Mouse (Mus musculus) hindbrain, postnatal 0 days (tissue): ENCODE measurements around the gene Aco1. TPM values are rescaled to one million over a fixed set of nuclear protein-coding genes. Genes with fewer than 3 reads are reported as not detected.

Source experiments
- ATAC-seq: fragments of 200-750 bp; cut with Nextera tagmentation; 2 replicates; pipeline ENCODE4 v1.8.0; 2017; ENCODE audit warnings: mild to moderate bottlenecking, moderate TSS enrichment, moderate library complexity
- DNase-seq: peaks from one replicate; pipeline ENCODE4 v3.0.0-alpha.2; 2015; ENCODE audit warnings: low spot score
- H3K27ac ChIP-seq: fragments of 300-500 bp; sonication (generic); 2 replicates; pipeline ENCODE4 v1.5.1; 2014; ENCODE audit warnings: mild to moderate bottlenecking
- H3K27me3 ChIP-seq: fragments of 300-500 bp; sonication (generic); 2 replicates; pipeline ENCODE4 v1.6.1; 2014; ENCODE audit warnings: low read length, mixed read lengths; ENCODE audit not compliant: insufficient read depth
- H3K36me3 ChIP-seq: fragments of 300-500 bp; sonication (generic); 2 replicates; pipeline ENCODE4 v1.6.1; 2014; ENCODE audit warnings: low read length, mixed read lengths; ENCODE audit not compliant: insufficient read depth
- H3K4me1 ChIP-seq: fragments of 300-500 bp; sonication (generic); 2 replicates; pipeline ENCODE4 v1.6.1; 2014; ENCODE audit warnings: antibody characterized with exemption, low read length, mixed read lengths; ENCODE audit not compliant: insufficient read depth
- H3K4me2 ChIP-seq: fragments of 300-500 bp; sonication (generic); 2 replicates; pipeline ENCODE4 v1.6.1; 2014; ENCODE audit warnings: low read depth, mild to moderate bottlenecking, low read length, moderate library complexity, mixed read lengths
- H3K4me3 ChIP-seq: fragments of 300-500 bp; sonication (generic); 2 replicates; pipeline ENCODE4 v1.5.1; 2014; ENCODE audit warnings: low read length
- H3K9ac ChIP-seq: fragments of 300-500 bp; sonication (generic); replicated peaks from 2 replicates; pipeline ENCODE4 v1.6.1; 2014; ENCODE audit warnings: mild to moderate bottlenecking, low read length, moderate library complexity, mixed read lengths
- H3K9me3 ChIP-seq: fragments of 300-500 bp; sonication (generic); 2 replicates; pipeline ENCODE4 v1.6.1; 2016; ENCODE audit warnings: low read length, mixed read lengths
- CTCF ChIP-seq: IDR thresholded peaks from 2 replicates; pipeline ENCODE4 v1.5.1; 2016; ENCODE audit warnings: antibody characterized with exemption, control low read depth, low read depth
- WGBS: fragments of 180-500 bp; shearing (Covaris S2); extraction: QIAGEN DNeasy Blood & Tissue Kit; methylation state at CpG from one replicate; pipeline ENCODE4 v1.1.7; 2014; 5-methylcytosine and 5-hydroxymethylcytosine counted together
- polyA plus RNA-seq: library from polyadenylated mRNA; unstranded; fragments of >200 nt; fragmentation: Nextera tagmentation; extraction: Ambion mirVana; gene quantifications from 2 replicates; pipeline ENCODE4 v1.2.1, GENCODE M21; 2015
- total RNA-seq: library from RNA; depleted of rRNA; stranded (reverse); fragments of >200 nt; gene quantifications from 2 replicates; pipeline ENCODE4 v1.2.3, GENCODE M21; 2014

Aco1 gene
- total and polyA plus RNA-seq, 2 experiments from 2014 or later, result 38.3 to 57.0 TPM

DNA sequence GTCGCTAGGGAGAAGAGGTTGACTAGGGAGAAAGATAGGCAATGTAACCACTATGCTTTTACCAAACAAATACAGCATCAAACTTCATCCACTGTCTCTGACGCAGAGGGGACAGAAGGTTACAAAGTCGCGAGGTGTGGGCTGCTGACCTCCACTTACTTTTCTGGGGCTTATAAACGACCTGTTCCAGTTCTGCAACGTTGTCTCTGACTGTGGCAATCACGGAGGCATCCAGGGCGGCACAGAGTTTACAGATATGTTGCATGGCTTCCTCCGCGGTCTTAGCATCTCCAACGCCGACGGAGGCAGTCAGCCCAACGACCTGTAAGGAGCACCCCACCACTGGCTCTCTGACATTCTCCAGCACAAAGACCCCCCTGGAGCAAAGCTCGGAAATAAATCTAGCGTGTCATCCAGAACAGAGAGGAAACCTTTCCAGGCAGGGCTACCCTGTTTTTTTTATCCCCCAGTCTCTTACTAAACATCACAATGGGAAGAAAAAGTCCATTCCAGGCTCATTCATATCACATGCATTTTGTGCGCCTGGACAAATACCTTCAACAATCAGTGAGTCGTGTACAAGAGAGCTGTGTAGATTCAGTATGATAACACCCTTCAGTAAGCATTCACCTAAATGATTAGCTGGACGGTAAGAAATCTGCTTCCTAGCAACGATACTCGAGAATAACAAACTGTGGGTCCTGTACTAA, 79.2 kb downstream of the Aco1 start:
- WGBS, result 34% methylated on average over 21 of the region's 21 CpGs
- H3K4me2 ChIP-seq, result 0 out of 2 replicates have a peak overlapping the region, but pooled peaks have one; percentile 5
- TF ChIP-seq CTCF, result no peak

DNA sequence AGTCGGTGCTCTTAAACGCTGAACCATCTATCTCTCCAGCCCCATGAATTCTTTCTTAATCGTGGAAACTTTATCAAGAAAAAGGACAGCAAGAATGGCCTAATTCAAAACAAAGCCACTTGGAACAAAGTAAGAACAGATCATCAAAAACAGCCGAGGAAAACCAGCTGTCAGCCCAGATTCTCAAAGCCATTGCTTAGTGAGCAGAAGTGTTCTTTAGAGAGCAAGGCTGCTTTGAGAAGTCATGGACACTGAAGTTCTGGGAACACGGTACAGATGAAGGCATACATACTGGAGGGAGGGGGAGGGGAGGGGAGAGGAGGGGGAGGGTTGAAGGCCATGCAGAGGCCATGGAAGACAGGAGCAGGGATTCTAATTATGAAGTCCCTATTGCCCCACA, 83.2 kb downstream of the Aco1 start:
- no peak overlapping the region for H3K4me3 ChIP-seq
- no peaks in the 10 kb centered on the region for H3K4me1 ChIP-seq
- 76% methylated on average over 5 of the region's 5 CpGs for WGBS
- H3K36me3 ChIP-seq, result no peaks in the 10 kb centered on the region
- no peaks in the 10 kb centered on the region for H3K27me3 ChIP-seq
- no peak for ATAC-seq
- no peak overlapping the region for H3K27ac ChIP-seq
- DNase-seq, result no peak
- no peak overlapping the region for H3K9ac ChIP-seq
- H3K4me2 ChIP-seq, result no peak overlapping the region
- no peaks in the 10 kb centered on the region for H3K9me3 ChIP-seq
- TF ChIP-seq CTCF, result no peak

More for the DNA sequence above, 79.2 kb downstream of the Aco1 start:
- Histone ChIP-seq H3K36me3 (no peaks in the 10 kb centered on the region), H3K27ac (no peak overlapping the region), H3K9me3 (no peaks in the 10 kb centered on the region), H3K4me1 (no peaks in the 10 kb centered on the region), H3K27me3 (no peaks in the 10 kb centered on the region), H3K4me3 (no peak overlapping the region), H3K9ac (no peak overlapping the region)
- ATAC-seq (no peak), DNase-seq (no peak)

DNA sequence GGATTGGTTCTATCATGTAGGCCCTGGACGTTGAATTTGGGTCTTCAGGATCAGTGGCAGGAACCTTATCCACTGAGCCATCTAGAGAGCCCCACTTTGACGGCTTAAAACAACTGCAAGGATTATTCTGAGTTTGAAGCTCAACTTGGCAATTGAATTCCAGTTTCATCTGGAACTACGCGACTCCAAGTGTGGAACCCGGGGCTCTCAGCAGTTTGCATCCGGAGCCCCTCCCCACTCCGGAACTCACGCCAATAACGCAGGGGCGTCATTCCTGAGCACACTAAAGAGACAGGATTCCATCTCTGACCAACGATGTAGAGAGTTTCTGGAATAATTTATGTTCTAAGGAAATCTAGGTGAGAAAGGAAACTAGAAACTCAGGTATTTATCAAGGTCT, 84.2 kb downstream of the Aco1 start:
- H3K36me3 ChIP-seq, result no peaks in the 10 kb centered on the region
- H3K27me3 ChIP-seq, result no peaks in the 10 kb centered on the region
- no peak overlapping the region for H3K9ac ChIP-seq
- H3K4me3 ChIP-seq, result no peak overlapping the region
- WGBS, result 90% methylated on average over 11 of the region's 11 CpGs
- ATAC-seq (no peak), DNase-seq (no peak)
- no peaks in the 10 kb centered on the region for H3K4me1 ChIP-seq
- TF ChIP-seq CTCF, result no peak
- no peak overlapping the region for H3K27ac ChIP-seq
- no peaks in the 10 kb centered on the region for H3K9me3 ChIP-seq
- H3K4me2 ChIP-seq, result no peak overlapping the region

DNA sequence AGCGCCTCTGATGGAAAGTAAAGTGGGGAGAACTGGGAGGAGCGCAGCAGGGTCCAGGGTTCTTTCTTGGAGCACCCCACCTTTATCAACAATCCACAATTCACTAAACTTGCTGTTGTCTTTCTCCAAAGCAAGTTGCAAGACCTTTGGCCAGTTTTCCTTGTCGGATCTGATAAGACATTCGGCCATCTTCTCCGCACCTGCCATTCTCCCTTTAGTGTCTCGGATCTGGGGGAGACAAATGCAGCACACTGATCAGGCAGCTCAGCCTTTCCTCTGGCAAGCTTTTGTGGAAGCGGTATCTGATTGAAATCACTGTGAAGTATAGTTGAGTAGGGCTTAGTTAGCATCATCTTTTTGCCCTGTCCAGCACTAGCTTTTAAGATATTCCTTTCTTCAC, 85.0 kb downstream of the Aco1 start:
- H3K9ac ChIP-seq, result no peak overlapping the region
- ATAC-seq (no peak), DNase-seq (no peak)
- no peaks in the 10 kb centered on the region for H3K4me1 ChIP-seq
- no peak for TF ChIP-seq CTCF
- no peak overlapping the region for H3K27ac ChIP-seq
- no peak overlapping the region for H3K4me2 ChIP-seq
- no peaks in the 10 kb centered on the region for H3K27me3 ChIP-seq
- no peaks in the 10 kb centered on the region for H3K36me3 ChIP-seq
- H3K4me3 ChIP-seq, result no peak overlapping the region
- H3K9me3 ChIP-seq, result no peaks in the 10 kb centered on the region
- 88% methylated on average over 7 of the region's 7 CpGs for WGBS

DNA sequence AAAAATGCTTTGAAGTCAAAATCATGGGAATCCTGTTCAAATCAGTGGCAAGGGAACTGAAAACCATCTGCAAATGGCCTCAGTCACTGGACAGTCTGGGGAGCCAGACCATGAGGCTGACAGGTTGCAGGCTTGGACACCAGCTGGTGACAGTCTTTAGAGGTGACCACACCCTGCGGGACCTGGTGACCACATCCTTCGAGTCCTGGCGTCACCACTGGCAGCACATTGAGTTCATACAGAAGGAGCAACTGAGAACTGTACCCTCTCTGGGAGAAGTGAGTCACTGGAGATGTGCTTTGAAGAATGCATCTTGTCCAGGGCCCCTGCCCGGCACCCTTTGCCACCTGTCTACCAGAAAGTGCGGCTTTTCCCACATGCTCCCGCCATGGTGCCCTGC, 86.8 kb downstream of the Aco1 start:
- Histone ChIP-seq H3K4me3 (no peak overlapping the region), H3K27ac (no peak overlapping the region), H3K9me3 (no peaks in the 10 kb centered on the region), H3K36me3 (no peaks in the 10 kb centered on the region), H3K9ac (no peak overlapping the region), H3K27me3 (no peaks in the 10 kb centered on the region), H3K4me1 (no peaks in the 10 kb centered on the region), H3K4me2 (no peak overlapping the region)
- 93% methylated on average over 6 of the region's 6 CpGs for WGBS
- TF ChIP-seq CTCF, result no peak
- DNase-seq (no peak), ATAC-seq (no peak)

DNA sequence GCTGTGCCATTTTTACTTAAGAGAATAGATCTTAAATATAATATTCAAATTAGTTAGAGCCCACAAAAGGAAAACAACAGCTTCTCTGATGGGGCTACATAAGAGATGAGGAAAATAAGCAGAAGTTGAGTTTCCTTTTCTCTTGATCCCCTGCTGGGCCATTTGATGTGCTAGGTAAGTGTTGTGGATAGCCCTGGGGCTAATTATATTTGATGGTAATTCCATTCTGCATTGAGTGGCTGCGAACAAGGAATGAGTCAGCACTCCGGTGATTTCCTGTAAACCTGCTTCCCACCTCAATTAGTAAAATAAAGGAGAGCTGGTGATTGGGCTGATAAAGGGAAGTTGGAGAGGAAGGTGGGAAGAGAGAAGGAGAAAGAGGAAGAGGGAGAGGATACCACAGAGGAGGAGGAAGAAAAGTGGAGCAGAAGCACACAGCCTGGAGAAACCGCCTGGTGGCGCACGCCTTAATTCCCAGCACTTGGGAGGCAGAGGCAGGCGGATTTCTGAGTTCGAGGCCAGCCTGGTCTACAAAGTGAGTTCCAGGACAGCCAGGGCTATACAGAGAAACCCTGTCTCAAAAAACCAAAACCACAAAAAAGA, 90.3 kb downstream of the Aco1 start:
- ATAC-seq, result no peak
- WGBS, result 92% methylated on average over 7 of the region's 7 CpGs

DNA sequence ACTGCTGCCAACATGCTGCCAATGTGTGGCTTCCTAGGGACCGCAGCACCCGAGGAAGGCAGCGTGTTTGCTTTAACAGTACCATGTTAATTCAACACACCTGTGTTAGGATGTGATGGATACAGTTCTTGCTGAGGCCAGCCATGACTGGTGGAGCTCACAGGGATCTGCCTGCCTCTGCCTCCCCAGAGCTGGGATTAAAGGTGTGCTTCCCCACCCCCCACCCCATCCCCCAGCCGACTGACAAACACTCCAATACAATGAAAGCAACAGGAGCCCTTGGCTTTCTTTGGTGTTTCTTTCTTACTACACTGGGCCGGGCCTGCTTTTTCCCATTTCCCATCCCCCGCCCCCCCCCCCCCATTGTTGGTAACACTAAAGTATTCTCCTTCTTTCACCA, 91.4 kb downstream of the Aco1 start:
- Histone ChIP-seq H3K4me1 (peaks cover 10% of the 10 kb centered on the region), H3K4me3 (no peak overlapping the region), H3K27me3 (no peaks in the 10 kb centered on the region), H3K36me3 (no peaks in the 10 kb centered on the region), H3K9ac (no peak overlapping the region), H3K4me2 (no peak overlapping the region), H3K9me3 (no peaks in the 10 kb centered on the region), H3K27ac (no peak overlapping the region)
- TF ChIP-seq CTCF, result no peak
- WGBS, result 69% methylated on average over 6 of the region's 6 CpGs
- DNase-seq (no peak), ATAC-seq (no peak)

More for the DNA sequence above, 90.3 kb downstream of the Aco1 start:
- Histone ChIP-seq H3K4me1 (no peaks in the 10 kb centered on the region), H3K9me3 (no peaks in the 10 kb centered on the region), H3K27me3 (no peaks in the 10 kb centered on the region), H3K9ac (no peak overlapping the region), H3K36me3 (no peaks in the 10 kb centered on the region), H3K27ac (no peak overlapping the region), H3K4me2 (no peak overlapping the region), H3K4me3 (no peak overlapping the region)
- no peak for DNase-seq
- TF ChIP-seq CTCF, result no peak
